Mouse (Mus musculus) liver, adult (tissue): Measurements from ENCODE around the gene Bcorl1.

Experiments
- GATA4 ChIP-seq: IDR thresholded peaks from 2 replicates; pipeline ENCODE4 v1.6.1; 2014; ENCODE audit warnings: mild to moderate bottlenecking, low read length; ENCODE audit not compliant: insufficient replicate concordance

Gene Bcorl1

DNA sequence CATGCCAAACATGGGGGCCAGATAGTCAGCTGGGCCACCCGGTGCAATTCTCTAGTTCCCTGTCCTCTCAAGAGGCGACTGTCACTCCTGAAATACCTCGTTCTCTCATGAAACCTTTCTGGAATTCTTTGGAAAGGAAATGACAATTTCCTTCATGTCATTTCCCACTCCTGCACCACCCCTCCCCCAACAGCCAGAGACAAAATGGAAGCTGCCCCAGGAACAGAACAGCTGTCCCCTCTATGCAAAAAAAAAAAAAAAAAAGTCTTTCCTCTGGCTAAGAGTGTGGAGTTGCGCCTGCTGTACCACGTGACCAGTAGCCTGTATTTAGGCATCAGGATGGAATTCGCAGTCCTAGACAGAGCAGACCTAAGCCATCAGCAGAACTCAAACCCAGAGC is 87.1 kb downstream of the Bcorl1 start:
- TF ChIP-seq GATA4: no peak

DNA sequence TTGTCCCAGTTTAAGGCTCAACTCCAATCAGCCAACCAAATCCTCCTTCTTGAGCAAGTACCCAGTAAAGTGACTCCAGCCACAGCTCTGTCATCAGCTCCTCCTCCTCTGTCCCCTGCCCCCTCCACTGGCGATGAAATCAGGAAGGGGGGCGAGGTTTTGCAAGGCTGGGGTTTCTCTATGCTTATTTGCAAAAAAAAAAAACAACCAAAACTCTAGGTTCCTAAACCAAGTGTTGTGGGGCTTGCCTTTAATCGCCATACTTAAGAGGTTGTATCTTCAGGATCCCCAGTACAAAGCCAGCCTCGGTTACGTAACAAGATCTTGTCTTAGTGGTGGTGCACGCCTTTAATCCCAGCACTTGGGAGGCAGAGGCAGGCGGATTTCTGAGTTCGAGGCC is 87.5 kb downstream of the Bcorl1 start:
- no peak for TF ChIP-seq GATA4

DNA sequence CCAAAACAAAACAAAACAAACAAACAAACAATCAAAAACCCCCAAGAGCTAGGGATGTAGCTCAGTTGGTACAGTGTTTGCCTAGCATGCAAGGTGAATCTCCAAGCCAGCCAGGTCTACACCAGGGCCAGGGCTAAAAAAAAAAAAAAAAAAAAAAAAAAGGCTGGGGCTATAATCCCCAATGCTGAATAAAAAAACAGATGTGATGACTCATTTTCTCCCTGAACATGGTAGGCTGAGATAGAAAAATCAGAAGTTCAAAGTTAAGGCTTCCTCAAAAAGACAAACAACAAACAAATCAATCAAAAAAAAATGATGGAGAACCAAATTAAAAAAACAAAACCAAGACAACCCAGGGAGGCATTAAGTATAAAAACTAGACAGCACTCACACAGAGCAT is 87.9 kb downstream of the Bcorl1 start:
- no peak for TF ChIP-seq GATA4

DNA sequence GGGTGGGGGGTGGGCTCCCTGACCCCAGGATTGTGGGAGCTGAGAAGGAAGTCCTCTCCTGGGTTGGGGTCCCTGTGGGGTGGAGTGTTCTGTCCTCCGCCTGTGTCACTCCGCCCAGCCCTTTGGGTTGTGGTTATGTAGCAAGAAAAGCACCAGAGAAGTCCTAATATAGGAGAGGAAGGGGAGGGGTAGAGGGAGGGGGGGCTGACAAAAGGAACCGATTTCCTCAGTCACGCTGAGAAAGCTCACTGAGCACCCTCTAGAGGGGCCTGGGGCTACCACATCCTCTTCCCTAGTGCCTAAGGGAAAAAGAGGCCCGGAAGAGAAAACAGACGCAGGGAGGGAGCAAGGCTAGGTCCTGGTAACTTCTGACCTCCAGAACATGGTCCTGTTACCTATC is 88.4 kb downstream of the Bcorl1 start:
- TF ChIP-seq GATA4: no peak

DNA sequence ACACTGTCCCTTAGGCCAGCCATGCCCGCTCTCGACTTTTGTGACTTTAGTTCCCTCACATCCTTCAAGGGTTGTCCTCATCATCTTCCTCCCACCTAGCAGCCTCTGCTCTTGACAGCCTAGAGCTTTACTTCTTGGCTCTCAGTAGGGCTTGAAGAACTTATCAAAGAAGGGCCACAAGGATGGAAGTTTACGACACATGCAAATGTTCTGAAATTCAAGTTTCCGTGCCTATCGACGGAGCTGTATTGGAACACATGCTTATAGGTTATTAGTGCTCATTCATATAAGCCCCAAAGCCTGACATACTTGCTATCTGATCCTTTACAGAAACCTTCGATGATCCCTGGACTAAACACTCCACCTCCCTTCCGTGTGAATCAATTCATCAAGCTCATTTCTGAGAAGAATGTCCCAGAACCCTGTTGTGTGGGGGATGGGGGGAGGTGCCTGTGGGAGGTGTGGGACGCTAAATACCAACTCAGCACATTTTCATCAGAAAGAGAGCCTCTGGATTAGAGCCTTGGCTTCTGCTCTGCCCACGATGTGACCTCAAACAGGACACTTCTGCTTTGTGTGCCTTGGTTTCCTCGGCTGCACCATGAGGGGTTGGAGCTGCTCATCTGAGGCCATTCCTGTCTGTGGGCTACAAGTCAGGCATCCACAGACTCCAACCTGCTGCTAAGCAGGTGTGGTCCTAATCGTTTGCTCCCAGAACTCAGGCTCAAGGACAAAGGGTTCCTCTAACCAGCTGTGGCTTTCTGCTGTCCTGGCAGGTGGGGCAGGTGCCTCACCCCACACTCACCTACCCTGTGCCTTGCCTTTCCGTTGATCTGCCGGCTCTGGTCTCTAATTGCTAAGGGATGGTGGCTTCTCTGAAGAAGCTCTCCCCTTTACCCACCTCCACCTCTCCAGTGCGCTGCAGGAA is 91.7 kb downstream of the Bcorl1 start:
- no peak for TF ChIP-seq GATA4

DNA sequence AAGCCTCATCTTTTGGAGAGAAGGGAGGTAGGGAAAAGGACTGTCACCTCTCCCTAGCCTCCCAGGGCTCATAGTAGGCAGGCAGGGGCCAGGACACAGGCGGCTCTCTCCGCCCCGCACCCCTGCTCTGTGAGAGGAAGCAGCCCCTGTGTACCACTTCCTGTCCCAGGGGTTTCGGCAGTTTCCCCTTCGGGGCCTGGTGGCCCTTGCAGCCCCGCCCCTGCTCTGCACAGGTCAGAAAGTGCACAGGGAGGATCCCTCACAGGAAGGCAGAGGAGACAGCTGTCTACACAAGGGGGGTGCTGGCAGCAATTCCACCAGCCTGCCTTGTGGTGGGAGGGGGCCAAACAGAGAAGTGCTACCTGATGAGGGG is 92.4 kb downstream of the Bcorl1 start:
- no peak for TF ChIP-seq GATA4

DNA sequence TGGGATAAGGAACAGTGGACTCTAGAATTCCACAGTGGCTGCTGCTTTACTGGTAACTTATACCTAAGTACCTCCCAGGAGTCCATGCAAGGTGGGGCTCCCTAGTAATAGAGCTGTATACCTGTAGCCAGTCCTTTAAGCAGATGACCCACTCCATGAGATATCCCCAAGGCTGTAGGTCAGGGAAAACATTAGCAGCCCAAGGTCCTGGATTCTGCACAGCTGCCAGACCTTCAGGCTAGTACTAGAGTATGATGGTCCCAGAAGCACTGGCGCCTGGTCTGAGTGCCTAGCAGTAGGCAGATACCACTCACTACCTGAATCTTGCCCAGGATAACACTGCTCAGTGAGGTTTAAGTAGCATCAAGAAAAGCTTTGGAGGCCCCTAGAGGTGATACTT is 93.1 kb downstream of the Bcorl1 start:
- no peak for TF ChIP-seq GATA4

DNA sequence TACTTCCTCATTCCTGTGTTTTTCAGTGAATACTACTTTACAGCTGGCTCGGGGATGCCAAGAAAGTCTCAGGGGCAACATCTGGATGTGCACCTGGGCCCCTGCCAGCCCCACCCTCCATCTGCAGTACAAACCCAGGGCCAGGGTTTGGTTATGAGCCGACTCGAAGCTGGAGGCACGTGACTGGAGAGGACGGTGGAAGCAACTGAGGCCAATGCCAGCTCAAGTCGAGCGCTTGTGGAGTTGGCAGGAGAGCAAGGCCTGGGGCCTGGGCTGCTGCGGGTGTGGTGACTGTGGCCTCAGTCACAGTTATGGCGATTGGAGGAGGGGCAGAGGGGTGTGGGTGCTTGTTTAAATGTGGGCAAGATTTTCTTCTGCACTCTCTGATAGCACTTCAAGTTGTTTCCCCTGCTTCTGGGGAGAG is 94.3 kb downstream of the Bcorl1 start:
- no peak for TF ChIP-seq GATA4

DNA sequence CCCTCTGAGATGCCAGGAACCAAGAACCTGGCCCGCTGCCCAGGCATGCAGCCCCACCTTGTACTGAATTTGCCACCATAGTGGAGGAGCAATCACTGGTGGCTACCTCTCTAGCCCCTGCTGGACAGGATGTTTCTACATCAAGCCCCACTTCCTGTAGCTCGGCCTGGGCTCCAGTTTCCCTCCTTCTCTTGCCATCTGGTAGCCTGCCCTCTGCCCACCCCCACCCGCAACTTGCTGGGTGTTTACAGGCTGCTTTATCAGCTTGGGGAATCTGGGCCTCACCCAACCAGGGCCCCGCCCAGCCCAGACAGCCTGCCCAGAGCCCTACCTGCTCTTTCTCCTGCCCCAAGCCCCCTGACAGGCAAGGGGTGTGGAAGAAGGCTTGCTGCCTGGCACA is 97.9 kb downstream of the Bcorl1 start:
- no peak for TF ChIP-seq GATA4

DNA sequence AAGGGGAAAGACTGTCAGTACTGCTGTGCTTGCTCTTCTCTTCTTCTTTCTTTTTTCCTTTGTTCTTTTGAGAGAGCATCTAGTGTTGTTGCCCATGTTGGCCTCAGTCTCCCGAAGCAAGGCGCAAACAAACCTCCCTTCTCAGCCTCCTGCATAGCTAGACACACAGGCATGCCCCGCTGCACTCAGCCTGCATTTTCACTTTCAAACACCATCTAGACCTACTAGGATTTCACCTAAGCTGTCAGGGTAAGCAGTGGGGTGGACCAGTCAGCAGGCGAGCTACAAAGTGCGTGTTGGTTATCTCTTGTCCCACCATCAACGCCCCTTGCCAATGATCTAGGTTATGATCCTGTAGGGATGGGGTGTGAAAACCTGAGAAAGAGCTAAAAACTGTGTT is 100.4 kb downstream of the Bcorl1 start:
- no peak for TF ChIP-seq GATA4

DNA sequence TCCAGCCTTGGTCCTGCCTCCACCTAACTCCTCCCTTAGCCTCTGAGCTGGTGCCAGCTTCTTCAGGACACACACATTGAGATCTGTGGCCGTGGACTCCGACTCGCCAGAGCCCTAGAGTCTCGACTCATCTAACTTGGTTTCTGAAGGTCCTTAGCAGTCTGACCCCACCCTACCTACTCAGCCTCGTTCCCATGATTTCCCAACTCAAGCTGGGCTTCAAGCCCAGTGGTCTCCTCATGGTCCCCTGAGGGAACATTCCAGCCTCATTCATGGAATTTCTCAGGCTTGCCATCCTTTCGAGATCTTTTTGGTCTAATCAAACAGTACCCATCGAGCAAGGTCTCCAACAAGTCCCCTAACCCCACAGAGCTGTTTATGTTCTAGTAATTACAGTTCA is 100.8 kb downstream of the Bcorl1 start:
- no peak for TF ChIP-seq GATA4

DNA sequence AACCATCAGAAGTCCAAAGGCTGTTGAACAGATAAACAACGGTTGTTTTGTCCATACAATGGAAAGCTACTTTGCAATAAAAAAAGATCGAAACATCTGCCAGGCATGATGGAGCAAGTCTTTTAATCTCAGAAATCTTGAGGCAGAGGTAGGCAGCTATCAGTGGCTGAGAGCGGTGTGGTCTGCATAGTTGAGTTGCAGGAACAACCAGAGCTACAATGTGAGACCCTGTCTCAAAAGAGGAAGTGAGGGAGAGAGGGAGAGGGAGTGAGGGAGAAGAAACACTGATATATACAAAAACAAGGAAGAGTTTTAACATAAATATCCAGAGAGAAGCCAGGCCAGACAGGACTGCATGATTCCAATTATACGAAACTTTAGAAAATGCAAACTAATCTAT is 103.5 kb downstream of the Bcorl1 start:
- TF ChIP-seq GATA4: no peak

DNA sequence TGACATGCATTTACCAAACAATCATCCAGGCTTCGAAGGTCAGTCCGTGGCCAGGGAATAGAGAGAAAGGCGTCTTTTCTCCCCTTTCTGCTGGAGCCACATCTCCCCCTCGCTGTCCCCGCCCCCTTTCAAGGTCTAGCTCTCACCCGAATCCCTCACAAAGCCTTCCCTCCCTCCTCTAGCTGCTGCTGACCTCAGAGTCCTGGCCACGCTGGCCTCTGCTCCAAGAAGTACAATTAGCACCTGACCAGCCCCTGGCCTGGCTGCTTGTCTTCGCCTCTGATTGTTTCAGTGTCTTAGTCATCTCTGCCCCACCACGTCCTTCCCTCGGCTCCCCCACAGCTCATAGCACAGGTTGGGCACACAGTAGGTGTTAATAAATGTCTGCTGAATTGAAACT is 108.5 kb downstream of the Bcorl1 start:
- no peak for TF ChIP-seq GATA4

DNA sequence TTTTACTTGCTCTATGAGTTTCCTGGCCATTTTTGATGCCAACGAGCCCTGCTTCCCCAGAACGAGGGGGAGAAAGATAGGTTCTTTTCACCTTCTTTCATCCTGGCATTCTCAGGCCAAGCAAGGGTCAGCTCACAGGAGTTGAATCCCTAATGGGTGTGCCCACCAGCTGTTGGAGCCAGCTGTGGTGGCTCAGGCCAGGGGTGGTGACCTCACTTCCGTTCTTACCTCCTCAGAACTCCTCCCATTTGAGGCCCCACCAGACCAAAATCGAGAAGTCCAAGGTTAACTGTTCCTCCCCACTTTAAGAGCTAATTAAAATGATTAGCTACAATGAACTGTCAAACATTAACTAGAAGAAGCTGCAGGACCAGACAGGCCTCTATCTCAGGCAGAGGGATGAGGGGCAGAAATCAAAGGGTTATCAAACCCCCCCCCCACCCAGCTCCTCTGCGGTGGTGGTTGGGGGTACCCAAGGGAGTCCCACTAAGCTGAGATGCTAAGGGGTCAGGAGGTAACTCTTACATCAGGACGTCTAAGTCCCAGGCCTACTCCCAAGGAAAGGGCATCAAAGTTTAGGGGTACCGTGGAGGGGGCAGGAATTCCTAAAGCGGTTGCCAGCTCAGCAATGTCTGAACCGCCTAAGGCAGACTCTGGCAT is 111.2 kb downstream of the Bcorl1 start:
- TF ChIP-seq GATA4: no peak

DNA sequence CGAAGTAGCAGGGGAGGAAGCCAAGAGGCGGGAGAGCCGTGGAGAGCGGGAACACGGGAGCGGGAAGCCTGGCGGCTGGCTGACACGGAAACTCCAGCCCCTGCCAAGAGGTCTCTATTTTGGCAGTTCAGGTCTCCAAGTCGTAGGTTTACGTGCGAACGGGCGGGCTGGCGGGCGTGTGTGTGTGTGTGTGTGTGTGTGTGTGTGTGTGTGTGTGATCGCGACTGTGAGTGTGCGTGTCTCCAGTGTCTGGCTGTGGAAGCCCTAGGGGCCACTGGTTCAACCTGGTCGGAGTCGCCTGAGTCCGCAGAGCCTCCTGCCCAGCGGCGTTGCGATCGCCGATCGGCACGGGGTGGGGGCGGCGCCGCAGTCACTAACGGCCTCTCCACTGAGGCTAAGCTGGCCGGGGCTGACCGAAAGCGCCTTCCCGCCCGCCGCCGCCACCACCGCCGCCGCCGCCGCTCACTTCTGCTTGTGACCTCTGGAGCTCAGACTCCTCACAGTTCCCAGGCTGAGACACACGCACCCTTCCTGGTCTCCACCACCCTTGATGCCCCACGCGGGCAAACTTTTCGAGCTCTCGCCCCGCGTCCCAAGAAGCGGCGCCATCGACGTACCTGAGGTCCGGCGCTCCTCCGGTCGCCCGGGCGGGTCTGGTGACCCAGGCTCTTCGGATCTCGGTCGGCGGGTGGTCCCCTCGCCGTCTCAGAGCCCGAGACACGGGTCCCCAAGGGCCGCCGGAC is 111.9 kb downstream of the Bcorl1 start:
- TF ChIP-seq GATA4: no peak
